8 mouse cellular contexts compared by ENCODE assay signal in genomic region chr19:59459158-59459781, GRCm38 (mm10). TPM values are rescaled to one million over a fixed set of nuclear protein-coding genes. Genes with fewer than 3 reads are reported as not detected.
A peak's percentile ranks its signal among the peaks of the same experiment; 100 is the strongest.
DNase-seq lines count a peak whose midpoint lies in the region; ATAC-seq and TF ChIP-seq lines count a peak whose summit lies in the region.

No protein-coding gene starts in this region.

- peaks cover 25% of the 10 kb centered on the region for H3K4me1 ChIP-seq in heart, embryonic 13.5 days
- no peaks in the 10 kb centered on the region for H3K4me1 ChIP-seq in G1E (ENCODE audit: insufficient read depth, low read depth, low read length)
- no peaks in the 10 kb centered on the region for H3K4me1 ChIP-seq in embryonic facial prominence, embryonic 11.5 days (ENCODE audit: control insufficient read depth, insufficient read depth, low read length)
- no peaks in the 10 kb centered on the region for H3K4me1 ChIP-seq in hindbrain, postnatal 0 days (ENCODE audit: insufficient read depth, low read length)
- no peaks in the 10 kb centered on the region for H3K4me1 ChIP-seq in thymus, adult 2 months (replicated peaks; ENCODE audit: control insufficient read depth, insufficient read depth, low read length)

- H3K27me3 ChIP-seq in heart, embryonic 13.5 days (replicated peaks), result peaks cover 100% of the 10 kb centered on the region
- H3K27me3 ChIP-seq in G1E (ENCODE audit: insufficient read depth, low read length), result peaks cover 20% of the 10 kb centered on the region; the same call in 1 of the 2 replicates
- H3K27me3 ChIP-seq in embryonic facial prominence, embryonic 11.5 days (ENCODE audit: control insufficient read depth, insufficient read depth, low read length), result peaks cover 67% of the 10 kb centered on the region
- H3K27me3 ChIP-seq in hindbrain, postnatal 0 days (ENCODE audit: insufficient read depth, low read length), result peaks cover 71% of the 10 kb centered on the region
- peaks cover 32% of the 10 kb centered on the region for H3K27me3 ChIP-seq in thymus, adult 2 months (ENCODE audit: control insufficient read depth, insufficient read depth, low read length)

- no peak for TF ChIP-seq POLR2A in thymus, adult 2 months (IDR thresholded peaks at IDR 0.05; ENCODE audit: control insufficient read depth, extremely low read depth, insufficient read depth, low read length, poor library complexity)

- no peak overlapping the region for H3K27ac ChIP-seq in heart, embryonic 13.5 days (replicated peaks)
- H3K27ac ChIP-seq in embryonic facial prominence, embryonic 11.5 days (replicated peaks; ENCODE audit: low read depth, low read length), result peak overlapping the region; percentile 75
- H3K27ac ChIP-seq in hindbrain, postnatal 0 days, result no peak overlapping the region
- H3K27ac ChIP-seq in thymus, adult 2 months (ENCODE audit: control insufficient read depth, insufficient read depth, low read length), result no peak overlapping the region

- peak overlapping the region; percentile 46 for H3K4me3 ChIP-seq in heart, embryonic 13.5 days
- 0 out of 2 replicates have a peak overlapping the region, but pooled peaks have one; percentile 16 for H3K4me3 ChIP-seq in G1E (ENCODE audit: low read depth, low read length)
- H3K4me3 ChIP-seq in embryonic facial prominence, embryonic 11.5 days (ENCODE audit: low read depth, low read length), result peak overlapping the region; percentile 48
- H3K4me3 ChIP-seq in hindbrain, postnatal 0 days (ENCODE audit: low read length), result peak overlapping the region; percentile 19
- H3K4me3 ChIP-seq in thymus, adult 2 months (ENCODE audit: control insufficient read depth, insufficient read depth, low read length), result no peak overlapping the region

- no peaks in the 10 kb centered on the region for H3K36me3 ChIP-seq in heart, embryonic 13.5 days
- no peaks in the 10 kb centered on the region for H3K36me3 ChIP-seq in G1E (replicated peaks)
- H3K36me3 ChIP-seq in embryonic facial prominence, embryonic 11.5 days (replicated peaks; ENCODE audit: control insufficient read depth, insufficient read depth, low read depth, low read length), result no peaks in the 10 kb centered on the region
- no peaks in the 10 kb centered on the region for H3K36me3 ChIP-seq in hindbrain, postnatal 0 days (ENCODE audit: insufficient read depth, low read length)
- H3K36me3 ChIP-seq in thymus, adult 2 months (ENCODE audit: control insufficient read depth, insufficient read depth, low read length), result no peaks in the 10 kb centered on the region

- H3K9me3 ChIP-seq in heart, embryonic 13.5 days, result no peaks in the 10 kb centered on the region
- H3K9me3 ChIP-seq in G1E (replicated peaks), result peaks cover 30% of the 10 kb centered on the region
- H3K9me3 ChIP-seq in embryonic facial prominence, embryonic 11.5 days (replicated peaks; ENCODE audit: control insufficient read depth, low read length), result no peaks in the 10 kb centered on the region
- no peaks in the 10 kb centered on the region for H3K9me3 ChIP-seq in hindbrain, postnatal 0 days (ENCODE audit: low read length)

- H3K4me2 ChIP-seq in heart, embryonic 13.5 days, result peak overlapping the region; percentile 67
- peak overlapping the region; percentile 71 for H3K4me2 ChIP-seq in embryonic facial prominence, embryonic 11.5 days (ENCODE audit: low read depth, low read length)
- H3K4me2 ChIP-seq in hindbrain, postnatal 0 days (ENCODE audit: low read depth, low read length), result peak overlapping the region; percentile 36; the same call in 1 of the 2 replicates

- ATAC-seq in heart, embryonic 13.5 days (ENCODE audit: extremely low read depth, insufficient number of reproducible peaks, low FRiP score, low TSS enrichment), result peak; percentile 29; the same call in 1 of the 2 replicates
- ATAC-seq in G1E (ENCODE audit: extremely low read depth, insufficient number of reproducible peaks, low FRiP score, poor library complexity, severe bottlenecking), result no peak
- no peak for ATAC-seq in embryonic facial prominence, embryonic 11.5 days (replicated peaks; ENCODE audit: insufficient number of reproducible peaks, low FRiP score, low TSS enrichment, low read depth)
- no peak for ATAC-seq in hindbrain, postnatal 0 days

- no peak for TF ChIP-seq CTCF in G1E (IDR thresholded peaks at IDR 0.05; ENCODE audit: low read depth, low read length)
- TF ChIP-seq CTCF in hindbrain, postnatal 0 days (IDR thresholded peaks at IDR 0.05; ENCODE audit: low read depth), result 0 out of 2 replicates have a peak, but pooled peaks have one; percentile 11
- no peak for TF ChIP-seq CTCF in thymus, adult 2 months (IDR thresholded peaks at IDR 0.05; ENCODE audit: borderline replicate concordance, control insufficient read depth, extremely low read depth, insufficient read depth, low read length, poor library complexity)

- under 1% methylated on average over 73 of the region's 75 CpGs for WGBS in heart, embryonic 13.5 days
- under 1% methylated on average over 72 of the region's 75 CpGs for WGBS in embryonic facial prominence, embryonic 11.5 days
- under 1% methylated on average over 74 of the region's 75 CpGs for whole genome bisulfite sequencing in hindbrain, postnatal 0 days
- WGBS in thymus, adult 2 months, result 2% methylated on average over 75 of the region's 75 CpGs

- no peak overlapping the region for H3K9ac ChIP-seq in heart, embryonic 13.5 days
- peak overlapping the region; percentile 70 for H3K9ac ChIP-seq in embryonic facial prominence, embryonic 11.5 days (replicated peaks; ENCODE audit: low read length)
- no peak overlapping the region for H3K9ac ChIP-seq in hindbrain, postnatal 0 days (replicated peaks; ENCODE audit: low read length)

- DNase-seq in heart, adult 9 months (ENCODE audit: low spot score in 2 of 2), result no peak
- no peak for DNase-seq in G1E (ENCODE audit: low spot score)
- DNase-seq in embryonic facial prominence, embryonic 11.5 days (ENCODE audit: low spot score), result peak; percentile 66
- DNase-seq in hindbrain, postnatal 0 days (ENCODE audit: low spot score), result no peak
- DNase-seq in lung, postnatal 4 days, result peak; percentile 32 to 42
- DNase-seq in thymus, adult 2 months, result peak; percentile 23
- DNase-seq in frontal cortex, postnatal 25 days (ENCODE audit: low spot score in 2 of 2), result no peak

RNA-seq across cellular contexts. Expression of gene Emx2, which starts 1.1 kb away (rescaled TPM):
- not detected in 2 replicates for polyA plus RNA-seq in heart, embryonic 13.5 days (2015; fragmentation: Nextera tagmentation; extraction: Ambion mirVana)
- total RNA-seq in G1E (2014; fragmentation: Nextera tagmentation) (4.7 TPM in 1 of 2 replicates, not detected in the other), G1E (2017) (0.23 TPM in 1 of 2 replicates, not detected in the other)
- polyA plus RNA-seq in G1E (2012), result not detected in 2 replicates
- 10.6 and 12.8 TPM in 2 replicates for polyA plus RNA-seq in embryonic facial prominence, embryonic 11.5 days (2014; fragmentation: Nextera tagmentation; extraction: Ambion mirVana)
- 0.18 and 0.47 TPM in 2 replicates for total RNA-seq in hindbrain, postnatal 0 days (2014; rRNA removed)
- 0.08 and 0.15 TPM in 2 replicates for polyA plus RNA-seq in hindbrain, postnatal 0 days (2015; fragmentation: Nextera tagmentation; extraction: Ambion mirVana)
- polyA plus RNA-seq in thymus, adult 2 months (2012; rRNA removed), result 0.04 TPM in 1 of 2 replicates, not detected in the other

Comparison
In these comparisons a context has a peak if more than half of its experiments do, and no peak if none do; other contexts are left out.
1. DNase-seq: peak in embryonic facial prominence, embryonic 11.5 days (single experiment), lung, postnatal 4 days (2 of 2) and thymus, adult 2 months (single experiment); none in heart, adult 9 months (0 of 2), G1E (single experiment), hindbrain, postnatal 0 days (single experiment) and frontal cortex, postnatal 25 days (0 of 2).
2. RNA of gene Emx2, which starts 1.1 kb away (polyA plus RNA-seq): 10.6 to 12.8 TPM in embryonic facial prominence, embryonic 11.5 days; 0.08 to 0.15 TPM in hindbrain, postnatal 0 days, not detected in heart, embryonic 13.5 days, 0.04 TPM in thymus, adult 2 months and not detected in G1E; every median in the first group is over 10 times any median in the second.
3. Peak in every context shown above with its lines, with median percentiles within 50 percentile points of each other: H3K4me2 ChIP-seq.